Mouse (Mus musculus) limb, embryonic 12.5 days (tissue): ENCODE results near the gene Ap1m1. TPM values are rescaled to one million over a fixed set of nuclear protein-coding genes. Genes with fewer than 3 reads are reported as not detected.

Experiments used
- ATAC-seq: fragments of 200-750 bp; cut with Nextera tagmentation; 2 replicates; pipeline ENCODE4 v1.8.0; 2017; ENCODE audit warnings: low read depth, moderate TSS enrichment; ENCODE audit not compliant: insufficient number of reproducible peaks, insufficient read depth, low FRiP score, low TSS enrichment
- H3K27ac ChIP-seq: fragments of 300-500 bp; sonication (generic); 2 replicates; pipeline ENCODE4 v1.5.1; 2016; ENCODE audit warnings: mild to moderate bottlenecking, moderate library complexity
- H3K27me3 ChIP-seq: fragments of 300-500 bp; sonication (generic); 2 replicates; pipeline ENCODE4 v1.6.1; 2016; ENCODE audit warnings: mild to moderate bottlenecking, moderate library complexity
- H3K36me3 ChIP-seq: fragments of 300-500 bp; sonication (generic); 2 replicates; pipeline ENCODE4 v1.6.1; 2016; ENCODE audit warnings: mild to moderate bottlenecking, moderate library complexity
- H3K4me1 ChIP-seq: fragments of 300-500 bp; sonication (generic); replicated peaks from 2 replicates; pipeline ENCODE4 v1.6.1; 2016
- H3K4me2 ChIP-seq: fragments of 300-500 bp; sonication (generic); 2 replicates; pipeline ENCODE4 v1.6.1; 2016; ENCODE audit warnings: mild to moderate bottlenecking, moderate library complexity
- H3K4me3 ChIP-seq: fragments of 300-500 bp; sonication (generic); replicated peaks from 2 replicates; pipeline ENCODE4 v1.5.1; 2016; ENCODE audit warnings: mild to moderate bottlenecking
- H3K9ac ChIP-seq: fragments of 300-500 bp; sonication (generic); replicated peaks from 2 replicates; pipeline ENCODE4 v1.6.1; 2016; ENCODE audit warnings: mild to moderate bottlenecking, moderate library complexity
- H3K9me3 ChIP-seq: fragments of 300-500 bp; sonication (generic); 2 replicates; pipeline ENCODE4 v1.6.1; 2016; ENCODE audit warnings: mild to moderate bottlenecking, moderate library complexity
- WGBS: fragments of 180-500 bp; shearing (Covaris S2); methylation state at CpG from one replicate; pipeline ENCODE4 v1.1.7; 2016; 5-methylcytosine and 5-hydroxymethylcytosine counted together
- polyA plus RNA-seq: library from polyadenylated mRNA; unstranded; fragments of >200 nt; fragmentation: Nextera tagmentation; extraction: Ambion mirVana; gene quantifications from 2 replicates; pipeline ENCODE4 v1.2.1, GENCODE M21; 2016

Ap1m1 gene
- polyA plus RNA-seq, 1 experiment from 2014 or later = 123 TPM

DNA sequence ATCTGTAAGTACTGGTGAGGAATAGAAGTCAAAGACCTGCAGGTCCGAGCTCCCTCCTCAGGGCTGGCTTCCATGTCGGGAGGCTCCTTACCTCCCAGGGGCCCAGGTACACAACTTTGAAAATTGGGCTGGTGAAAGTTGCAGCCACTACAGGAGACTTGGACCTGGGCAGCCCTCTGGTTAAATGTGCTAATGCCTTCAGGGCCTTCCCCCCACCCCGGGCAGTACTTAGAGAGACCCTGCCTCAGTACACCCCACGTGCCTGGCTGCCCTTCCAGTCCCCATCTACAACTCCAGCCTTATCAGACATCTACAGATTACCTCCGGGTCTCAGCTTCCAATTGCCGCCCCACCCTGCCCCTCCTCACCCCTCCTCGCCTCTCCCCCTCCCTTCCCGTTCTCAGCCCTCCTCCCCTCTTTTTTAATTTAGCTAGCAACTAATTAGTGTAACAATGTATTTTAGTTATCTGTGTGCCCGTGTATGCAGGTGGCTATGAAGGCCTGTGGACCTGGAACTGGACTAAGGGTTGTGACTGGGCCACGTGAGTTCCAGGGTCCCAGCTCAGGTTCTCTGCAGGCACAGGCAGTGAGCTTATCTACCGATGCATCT is 31.3 kb downstream of the Ap1m1 start:
- Histone ChIP-seq H3K4me1 (no peaks in the 10 kb centered on the region), H3K9ac (no peak overlapping the region), H3K4me2 (no peak overlapping the region), H3K27me3 (peaks cover 4% of the 10 kb centered on the region; the same call in 1 of the 2 replicates), H3K9me3 (no peaks in the 10 kb centered on the region), H3K36me3 (no peaks in the 10 kb centered on the region), H3K27ac (no peak overlapping the region), H3K4me3 (no peak overlapping the region)
- 71% methylated on average over 11 of the region's 11 CpGs for WGBS
- no peak for ATAC-seq

GRCm38 (mm10) chr8:72271691-72272090 is 31.9 kb downstream of the Ap1m1 start:
- H3K4me1 ChIP-seq = no peaks in the 10 kb centered on the region
- no peak overlapping the region for H3K4me2 ChIP-seq
- H3K9ac ChIP-seq = no peak overlapping the region
- 63% methylated on average over 3 of the region's 3 CpGs for WGBS
- H3K36me3 ChIP-seq = no peaks in the 10 kb centered on the region
- ATAC-seq = no peak
- no peak overlapping the region for H3K4me3 ChIP-seq
- H3K27me3 ChIP-seq = peaks cover 4% of the 10 kb centered on the region; the same call in 1 of the 2 replicates
- no peaks in the 10 kb centered on the region for H3K9me3 ChIP-seq
- H3K27ac ChIP-seq = no peak overlapping the region

GRCm38 (mm10) chr8:72272361-72272760 is 32.5 kb downstream of the Ap1m1 start:
- H3K36me3 ChIP-seq = no peaks in the 10 kb centered on the region
- no peaks in the 10 kb centered on the region for H3K9me3 ChIP-seq
- H3K9ac ChIP-seq = no peak overlapping the region
- H3K27ac ChIP-seq = no peak overlapping the region
- no peaks in the 10 kb centered on the region for H3K4me1 ChIP-seq
- H3K4me3 ChIP-seq = no peak overlapping the region
- WGBS = 26% methylated on average over 3 of the region's 3 CpGs
- ATAC-seq = no peak
- H3K27me3 ChIP-seq = peaks cover 4% of the 10 kb centered on the region; the same call in 1 of the 2 replicates
- H3K4me2 ChIP-seq = no peak overlapping the region

DNA sequence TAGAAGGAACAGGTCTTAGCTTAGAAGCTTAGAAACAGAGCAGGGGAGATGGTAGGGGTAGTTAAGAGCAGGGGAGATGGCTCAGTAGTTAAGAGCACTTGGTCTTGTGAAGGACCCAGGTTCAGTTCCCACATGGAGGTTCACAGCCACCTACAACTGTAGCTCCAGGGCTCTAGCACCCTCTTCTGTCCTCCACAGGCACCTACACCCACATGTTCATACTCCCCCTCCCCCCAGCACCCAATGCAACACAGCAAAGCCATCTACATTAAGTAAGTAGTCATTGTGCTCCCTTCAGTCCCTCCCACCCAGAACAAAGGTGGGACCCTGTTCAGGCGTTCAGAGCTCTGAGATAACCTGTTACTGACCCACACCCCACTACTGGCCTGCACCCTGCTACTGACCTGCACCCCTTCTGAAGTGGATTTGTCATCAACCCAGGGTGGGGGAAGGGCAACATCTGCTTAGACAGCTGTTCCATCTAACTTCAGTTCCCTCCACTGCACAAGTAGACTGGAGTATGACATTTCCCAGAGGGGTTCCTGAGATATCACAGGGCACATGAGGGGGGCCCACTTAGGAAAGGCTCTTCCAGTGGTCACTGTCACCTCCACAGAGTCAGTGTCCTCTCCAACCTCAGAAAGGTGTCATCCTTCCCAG is 33.4 kb downstream of the Ap1m1 start:
- Histone ChIP-seq H3K9ac (no peak overlapping the region), H3K4me3 (no peak overlapping the region), H3K36me3 (no peaks in the 10 kb centered on the region), H3K27me3 (peaks cover 4% of the 10 kb centered on the region; the same call in 1 of the 2 replicates), H3K4me2 (no peak overlapping the region), H3K27ac (no peak overlapping the region), H3K4me1 (no peaks in the 10 kb centered on the region), H3K9me3 (no peaks in the 10 kb centered on the region)
- 70% methylated on average over 1 of the region's 1 CpGs for WGBS
- ATAC-seq = no peak

DNA sequence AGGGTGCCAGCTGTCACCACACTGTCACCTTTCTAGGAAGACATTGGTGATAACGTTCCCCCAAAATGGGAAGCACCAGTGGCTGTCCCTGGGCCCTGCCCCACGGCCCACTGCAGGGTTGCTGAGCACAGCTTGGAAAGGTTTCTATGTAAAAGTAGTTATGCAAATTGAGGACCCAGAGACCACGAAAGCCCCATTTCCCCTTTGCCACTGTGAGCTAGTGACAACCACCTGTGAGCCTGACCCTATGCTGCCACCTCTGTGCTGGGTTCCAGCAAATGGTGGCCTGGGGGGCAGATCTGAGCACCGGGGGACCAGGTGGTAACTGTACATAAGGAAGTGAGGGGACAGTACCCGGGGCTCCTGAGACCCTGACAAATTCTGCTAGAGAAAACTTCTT is 34.0 kb downstream of the Ap1m1 start:
- no peak for ATAC-seq
- no peak overlapping the region for H3K9ac ChIP-seq
- no peaks in the 10 kb centered on the region for H3K36me3 ChIP-seq
- peaks cover under 1% of the 10 kb centered on the region; the same call in 1 of the 2 replicates for H3K27me3 ChIP-seq
- H3K4me2 ChIP-seq = no peak overlapping the region
- H3K4me1 ChIP-seq = no peaks in the 10 kb centered on the region
- no peak overlapping the region for H3K4me3 ChIP-seq
- H3K9me3 ChIP-seq = no peaks in the 10 kb centered on the region
- 64% methylated on average over 5 of the region's 5 CpGs for WGBS
- no peak overlapping the region for H3K27ac ChIP-seq

DNA sequence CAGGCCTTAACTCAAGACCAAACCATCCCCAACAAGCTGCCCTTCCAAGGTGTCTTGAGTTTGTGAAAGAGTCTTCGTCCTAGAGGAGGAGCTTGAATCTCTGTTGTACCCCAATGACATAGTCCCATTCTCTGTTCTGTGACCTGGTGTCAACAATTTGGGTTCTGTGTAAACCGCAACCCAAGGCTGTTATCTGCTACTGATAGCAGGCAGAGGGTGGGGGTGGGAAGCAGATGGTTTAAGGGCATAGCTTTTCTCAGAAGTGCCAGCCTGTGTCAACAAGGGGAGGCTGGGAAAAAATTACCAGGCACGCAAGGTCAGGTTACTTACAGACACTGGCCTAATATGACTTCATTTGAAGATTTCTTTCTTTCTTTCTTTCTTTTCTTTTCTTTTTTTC is 37.4 kb downstream of the Ap1m1 start:
- WGBS = 82% methylated on average over 3 of the region's 3 CpGs
- no peak overlapping the region for H3K27ac ChIP-seq
- ATAC-seq = no peak
- H3K36me3 ChIP-seq = no peaks in the 10 kb centered on the region
- no peaks in the 10 kb centered on the region for H3K27me3 ChIP-seq
- no peak overlapping the region for H3K4me3 ChIP-seq
- H3K9ac ChIP-seq = no peak overlapping the region
- no peaks in the 10 kb centered on the region for H3K9me3 ChIP-seq
- no peaks in the 10 kb centered on the region for H3K4me1 ChIP-seq
- H3K4me2 ChIP-seq = no peak overlapping the region

GRCm38 (mm10) chr8:72279151-72279550 is 39.3 kb downstream of the Ap1m1 start:
- H3K27ac ChIP-seq = no peak overlapping the region
- 82% methylated on average over 7 of the region's 7 CpGs for WGBS
- H3K4me3 ChIP-seq = no peak overlapping the region
- no peaks in the 10 kb centered on the region for H3K9me3 ChIP-seq
- no peaks in the 10 kb centered on the region for H3K4me1 ChIP-seq
- no peaks in the 10 kb centered on the region for H3K27me3 ChIP-seq
- no peak for ATAC-seq
- no peaks in the 10 kb centered on the region for H3K36me3 ChIP-seq
- no peak overlapping the region for H3K4me2 ChIP-seq
- H3K9ac ChIP-seq = no peak overlapping the region

GRCm38 (mm10) chr8:72281634-72282033 is 41.8 kb downstream of the Ap1m1 start:
- 43% methylated on average over 3 of the region's 3 CpGs for WGBS
- no peak for ATAC-seq
- 0 out of 2 replicates have a peak overlapping the region, but pooled peaks have one; percentile 57 for H3K27ac ChIP-seq

GRCm38 (mm10) chr8:72285285-72285684 is 45.5 kb downstream of the Ap1m1 start:
- no peak overlapping the region for H3K4me3 ChIP-seq
- no peaks in the 10 kb centered on the region for H3K9me3 ChIP-seq
- H3K4me2 ChIP-seq = no peak overlapping the region
- H3K27ac ChIP-seq = no peak overlapping the region
- ATAC-seq = no peak
- no peaks in the 10 kb centered on the region; the same call in 1 of the 2 replicates for H3K27me3 ChIP-seq
- no peak overlapping the region for H3K9ac ChIP-seq
- WGBS = 75% methylated on average over 4 of the region's 4 CpGs
- no peaks in the 10 kb centered on the region for H3K4me1 ChIP-seq
- H3K36me3 ChIP-seq = no peaks in the 10 kb centered on the region

More at GRCm38 (mm10) chr8:72281634-72282033, 41.8 kb downstream of the Ap1m1 start:
- no peaks in the 10 kb centered on the region for H3K36me3 ChIP-seq
- H3K4me1 ChIP-seq = no peaks in the 10 kb centered on the region
- H3K9ac ChIP-seq = no peak overlapping the region
- no peak overlapping the region for H3K4me3 ChIP-seq
- H3K4me2 ChIP-seq = no peak overlapping the region
- H3K9me3 ChIP-seq = no peaks in the 10 kb centered on the region
- no peaks in the 10 kb centered on the region for H3K27me3 ChIP-seq

GRCm38 (mm10) chr8:72289051-72289450 is 49.2 kb downstream of the Ap1m1 start:
- H3K4me3 ChIP-seq = no peak overlapping the region
- H3K9ac ChIP-seq = no peak overlapping the region
- no peak overlapping the region for H3K27ac ChIP-seq
- H3K4me2 ChIP-seq = no peak overlapping the region
- no peaks in the 10 kb centered on the region for H3K9me3 ChIP-seq
- ATAC-seq = no peak
- H3K27me3 ChIP-seq = no peaks in the 10 kb centered on the region; the same call in 1 of the 2 replicates
- H3K36me3 ChIP-seq = no peaks in the 10 kb centered on the region
- H3K4me1 ChIP-seq = no peaks in the 10 kb centered on the region

- ATAC-seq = no peak
- H3K4me2 ChIP-seq = no peak overlapping the region
- peaks cover 3% of the 10 kb centered on the region; the same call in 1 of the 2 replicates for H3K27me3 ChIP-seq
- no peaks in the 10 kb centered on the region for H3K36me3 ChIP-seq
- no peak overlapping the region for H3K27ac ChIP-seq
- no peak overlapping the region for H3K4me3 ChIP-seq
- WGBS = 63% methylated on average over 2 of the region's 2 CpGs
- no peak overlapping the region for H3K9ac ChIP-seq
- no peaks in the 10 kb centered on the region for H3K9me3 ChIP-seq
- H3K4me1 ChIP-seq = peaks cover 6% of the 10 kb centered on the region; the same call in 1 of the 2 replicates
Observed at GRCm38 (mm10) chr8:72291104-72291503, 51.3 kb downstream of the Ap1m1 start.
